Mouse (Mus musculus) MEL (cell line): ENCODE data around the gene Hhipl2. TPM values are rescaled to one million over a fixed set of nuclear protein-coding genes. Genes with fewer than 3 reads are reported as not detected.
"Not testable (repeated sequence)": the region's sequence is repeated elsewhere in the genome, so short reads cannot be mapped to it uniquely, and the experiment has no call there.

Experiments used
- DNase-seq: peaks from one replicate; pipeline ENCODE4 v3.0.0; 2011; ENCODE audit warnings: low read depth, low spot score
- H3K27ac ChIP-seq: 2 replicates; pipeline ENCODE4 v1.5.1; 2012; ENCODE audit warnings: low read depth, mild to moderate bottlenecking, control low read depth, low read length, moderate library complexity; ENCODE audit not compliant: control insufficient read depth
- H3K27me3 ChIP-seq, 2 experiments: fragments of 150-350 bp in 1 of 2; sonication (generic) in 1 of 2; 2 replicates each; pipeline ENCODE4 v1.6.1; 2012; ENCODE audit warnings: low read length in 2 of 2, mild to moderate bottlenecking in 2 of 2, improper control_type of control experiment in 1 of 2, moderate library complexity in 1 of 2; ENCODE audit not compliant: insufficient read depth in 2 of 2, control insufficient read depth in 1 of 2
- H3K36me3 ChIP-seq, 2 experiments: 2 replicates each; pipeline ENCODE4 v1.6.1; 2012 to 2014; ENCODE audit warnings: low read length in 2 of 2, improper control_type of control experiment in 1 of 2, inconsistent platforms in 1 of 2, mild to moderate bottlenecking in 1 of 2; ENCODE audit not compliant: insufficient read depth in 2 of 2, control insufficient read depth in 1 of 2
- H3K4me1 ChIP-seq, 2 experiments: fragments of 150-350 bp in 1 of 2; sonication (generic) in 1 of 2; 2 replicates each; pipeline ENCODE4 v1.6.1; 2012; ENCODE audit warnings: low read length in 2 of 2, improper control_type of control experiment in 1 of 2, mild to moderate bottlenecking in 1 of 2; ENCODE audit not compliant: insufficient read depth in 2 of 2, control insufficient read depth in 1 of 2
- H3K4me3 ChIP-seq, 2 experiments: fragments of 150-350 bp in 1 of 2; sonication (generic) in 1 of 2; 2 replicates each; pipeline ENCODE4 v1.5.1; 2012; ENCODE audit warnings: low read depth in 2 of 2, low read length in 2 of 2, mild to moderate bottlenecking in 2 of 2, moderate library complexity in 2 of 2, control low read depth in 1 of 2, improper control_type of control experiment in 1 of 2; ENCODE audit not compliant: control insufficient read depth in 1 of 2, insufficient read depth in 1 of 2
- H3K79me2 ChIP-seq: 2 replicates; pipeline ENCODE4 v1.6.1; 2012; ENCODE audit warnings: mild to moderate bottlenecking, low read length, moderate library complexity; ENCODE audit not compliant: control insufficient read depth, poor library complexity, insufficient read depth
- H3K9ac ChIP-seq: 2 replicates; pipeline ENCODE4 v1.6.1; 2012; ENCODE audit warnings: low read depth, mild to moderate bottlenecking, control low read depth, low read length, moderate library complexity; ENCODE audit not compliant: control insufficient read depth, poor library complexity, severe bottlenecking
- H3K9me3 ChIP-seq: fragments of 150-350 bp; sonication (generic); replicated peaks from 2 replicates; pipeline ENCODE4 v1.6.1; 2012; ENCODE audit warnings: mild to moderate bottlenecking, low read length, improper control_type of control experiment, moderate library complexity; ENCODE audit not compliant: insufficient read depth
- CHD1 ChIP-seq: IDR thresholded peaks from 2 replicates; pipeline ENCODE4 v1.6.1; 2012; ENCODE audit warnings: low read depth, mild to moderate bottlenecking, inconsistent platforms, low read length, improper control_type of control experiment
- CHD2 ChIP-seq: IDR thresholded peaks from 2 replicates; pipeline ENCODE4 v1.6.1; 2011; ENCODE audit warnings: low read length, improper control_type of control experiment
- E2F4 ChIP-seq: IDR thresholded peaks from 2 replicates; pipeline ENCODE4 v1.6.1; 2011; ENCODE audit warnings: low read depth, low read length, improper control_type of control experiment, borderline replicate concordance
- ELF1 ChIP-seq: IDR thresholded peaks from 2 replicates; pipeline ENCODE4 v1.6.1; 2014; ENCODE audit warnings: low read depth, mild to moderate bottlenecking, inconsistent platforms, low read length, improper control_type of control experiment, moderate library complexity
- GATA1 ChIP-seq: IDR thresholded peaks from 2 replicates; pipeline ENCODE4 v1.6.1; 2011; ENCODE audit warnings: low read depth, low read length, improper control_type of control experiment
- HCFC1 ChIP-seq: IDR thresholded peaks from 2 replicates; pipeline ENCODE4 v1.6.1; 2012; ENCODE audit warnings: low read depth, mild to moderate bottlenecking, inconsistent platforms, low read length, improper control_type of control experiment, moderate library complexity
- MAX ChIP-seq: IDR thresholded peaks from 2 replicates; pipeline ENCODE4 v1.6.1; 2011; ENCODE audit warnings: low read length, improper control_type of control experiment
- MAZ ChIP-seq: IDR thresholded peaks from 2 replicates; pipeline ENCODE4 v1.6.1; 2012; ENCODE audit warnings: low read depth, mild to moderate bottlenecking, inconsistent platforms, low read length, improper control_type of control experiment
- MYC ChIP-seq: IDR thresholded peaks from 2 replicates; pipeline ENCODE4 v1.6.1; 2011; ENCODE audit warnings: low read depth, mild to moderate bottlenecking, low read length, improper control_type of control experiment, moderate library complexity
- NELFE ChIP-seq: IDR thresholded peaks from 2 replicates; pipeline ENCODE4 v1.6.1; 2011; ENCODE audit warnings: low read depth, low read length, improper control_type of control experiment
- NRF1 ChIP-seq: IDR thresholded peaks from 2 replicates; pipeline ENCODE4 v1.6.1; 2014; ENCODE audit warnings: low read depth, mild to moderate bottlenecking, inconsistent platforms, low read length, improper control_type of control experiment, moderate library complexity; ENCODE audit not compliant: poor library complexity, insufficient read depth, severe bottlenecking
- POLR2A ChIP-seq, 2 experiments: IDR thresholded peaks; 2 replicates each; pipeline ENCODE4 v1.6.1; 2011 to 2012; ENCODE audit warnings: low read length in 2 of 2, mild to moderate bottlenecking in 2 of 2, control low read depth in 1 of 2, improper control_type of control experiment in 1 of 2, low read depth in 1 of 2, moderate library complexity in 1 of 2; ENCODE audit not compliant: control insufficient read depth in 1 of 2, insufficient read depth in 1 of 2, poor library complexity in 1 of 2
- POLR2AphosphoS5 ChIP-seq: IDR thresholded peaks from 2 replicates; pipeline ENCODE4 v1.6.1; 2012; ENCODE audit warnings: low read depth, borderline replicate concordance, mild to moderate bottlenecking, inconsistent platforms, low read length, moderate library complexity, mixed read lengths
- RAD21 ChIP-seq: IDR thresholded peaks from 2 replicates; pipeline ENCODE4 v1.6.1; 2011; ENCODE audit warnings: mild to moderate bottlenecking, low read depth, low read length, improper control_type of control experiment
- RCOR1 ChIP-seq: IDR thresholded peaks from 2 replicates; pipeline ENCODE4 v1.6.1; 2012; ENCODE audit warnings: low read depth, mild to moderate bottlenecking, inconsistent platforms, low read length, improper control_type of control experiment
- SMC3 ChIP-seq: IDR thresholded peaks from 2 replicates; pipeline ENCODE4 v1.6.1; 2011; ENCODE audit warnings: low read depth, low read length, improper control_type of control experiment
- TCF12 ChIP-seq: IDR thresholded peaks from 2 replicates; pipeline ENCODE4 v1.6.1; 2014; ENCODE audit warnings: low read depth, mild to moderate bottlenecking, inconsistent platforms, low read length, improper control_type of control experiment, moderate library complexity
- USF1 ChIP-seq: IDR thresholded peaks from 2 replicates; pipeline ENCODE4 v1.6.1; 2014; ENCODE audit warnings: low read depth, mild to moderate bottlenecking, inconsistent platforms, low read length, improper control_type of control experiment, moderate library complexity
- ZKSCAN1 ChIP-seq: IDR thresholded peaks from 2 replicates; pipeline ENCODE4 v1.6.1; 2012; ENCODE audit warnings: low read depth, mild to moderate bottlenecking, inconsistent platforms, low read length, improper control_type of control experiment, moderate library complexity
- ZNF384 ChIP-seq: IDR thresholded peaks from 2 replicates; pipeline ENCODE4 v1.6.1; 2012; ENCODE audit warnings: low read depth, mild to moderate bottlenecking, inconsistent platforms, low read length, improper control_type of control experiment
- polyA plus RNA-seq, 2 experiments: library from polyadenylated mRNA; stranded (reverse) in 1 of 2; unstranded in 1 of 2; fragments of >175 nt in 1 of 2; fragments of >200 nt in 1 of 2; gene quantifications; 2 replicates each; pipeline versions ENCODE4 v1.2.1 to v1.2.4; 2012; ENCODE audit warnings: low replicate concordance in 2 of 2, low read depth in 1 of 2; ENCODE audit not compliant: insufficient read length in 2 of 2, insufficient read depth in 1 of 2, missing spikeins in 1 of 2
- total RNA-seq: library from RNA; depleted of rRNA; stranded (reverse); fragments of 300-350 nt; gene quantifications from 2 replicates; pipeline ENCODE4 v1.2.3, GENCODE M21; 2012

Gene Hhipl2
- total and polyA plus RNA-seq, 3 experiments = 0.08 to 0.63 TPM; not detected in 1

DNA sequence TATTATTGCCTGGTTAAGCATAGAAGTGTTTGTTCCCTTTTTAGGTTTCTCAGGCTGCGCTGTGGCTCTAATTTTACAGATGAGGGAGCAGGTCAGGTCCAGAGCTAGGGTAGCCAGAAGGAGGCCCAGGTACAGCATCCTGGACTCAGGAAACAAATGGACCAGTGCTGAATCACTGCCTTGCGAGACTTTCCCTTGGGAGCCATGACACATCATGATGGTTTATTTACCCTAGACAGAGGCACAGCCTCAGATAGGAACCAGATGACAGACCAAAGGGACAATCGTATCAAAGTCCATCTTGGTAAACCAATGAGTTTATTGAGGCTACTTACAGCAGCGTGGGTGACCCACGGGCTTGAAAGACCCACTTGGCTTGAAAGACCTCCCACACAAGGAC, 36.2 kb upstream of the Hhipl2 start:
- H3K9ac ChIP-seq = no peak overlapping the region
- no peak for TF ChIP-seq NELFE
- no peak for TF ChIP-seq RAD21
- no peak for TF ChIP-seq GATA1
- no peak for TF ChIP-seq SMC3
- no peak for TF ChIP-seq CHD2
- TF ChIP-seq MAZ = no peak
- TF ChIP-seq HCFC1 = no peak
- no peak for TF ChIP-seq ZKSCAN1
- no peak for TF ChIP-seq USF1
- TF ChIP-seq ZNF384 = no peak
- TF ChIP-seq ELF1 = no peak
- TF ChIP-seq POLR2AphosphoS5 = no peak
- H3K79me2 ChIP-seq = no peaks in the 10 kb centered on the region
- no peak overlapping the region for H3K4me3 ChIP-seq
- H3K27me3 ChIP-seq = peaks cover 2 to 15% of the 10 kb centered on the region in 2 experiments
- DNase-seq = no peak
- no peaks in the 10 kb centered on the region for H3K9me3 ChIP-seq
- 0 out of 4 replicates have a peak, but pooled peaks cover 0 to 9% of the 10 kb centered on the region in 2 experiments for H3K4me1 ChIP-seq
- no peaks in the 10 kb centered on the region; a peak in 1 of 4 replicates for H3K36me3 ChIP-seq
- H3K27ac ChIP-seq = no peak overlapping the region

DNA sequence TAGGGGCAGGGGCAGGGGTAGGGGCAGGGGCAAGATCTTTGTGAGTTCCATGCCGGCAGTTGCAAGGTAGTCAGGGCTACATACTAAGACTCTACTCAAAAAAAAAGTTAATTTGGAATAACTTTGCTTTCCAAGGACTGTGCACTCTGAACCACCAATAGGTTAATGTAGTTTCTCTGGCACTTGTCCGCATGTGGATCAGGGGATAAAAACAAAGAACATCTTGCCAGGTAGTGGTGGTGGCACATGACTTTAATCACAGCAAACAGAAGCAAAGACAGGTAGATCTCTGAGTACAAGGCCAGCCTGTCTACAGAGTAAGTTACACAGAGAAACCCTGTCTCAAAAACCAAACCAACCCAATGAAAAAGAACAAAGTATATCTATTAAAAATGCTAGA, 35.4 kb upstream of the Hhipl2 start:
- Histone ChIP-seq H3K27ac (no peak overlapping the region), H3K4me3 (no peak overlapping the region), H3K79me2 (no peaks in the 10 kb centered on the region), H3K9me3 (no peaks in the 10 kb centered on the region), H3K27me3 (peaks cover 2 to 15% of the 10 kb centered on the region in 2 experiments), H3K9ac (no peak overlapping the region), H3K36me3 (no peaks in the 10 kb centered on the region; a peak in 1 of 4 replicates), H3K4me1 (0 out of 4 replicates have a peak, but pooled peaks cover 0 to 9% of the 10 kb centered on the region in 2 experiments)
- DNase-seq = no peak
- TF ChIP-seq RAD21 (no peak), POLR2A (IDR thresholded peaks at IDR 0.05; ENCODE audit: control insufficient read depth in 1 of 2, insufficient read depth in 1 of 2, low read depth in 1 of 2, low read length in 2 of 2, poor library complexity in 1 of 2) (no peak), HCFC1 (no peak), RCOR1 (no peak), NRF1 (no peak), MAX (no peak), POLR2AphosphoS5 (no peak), CHD1 (no peak), MYC (no peak), E2F4 (no peak), TCF12 (no peak)

DNA sequence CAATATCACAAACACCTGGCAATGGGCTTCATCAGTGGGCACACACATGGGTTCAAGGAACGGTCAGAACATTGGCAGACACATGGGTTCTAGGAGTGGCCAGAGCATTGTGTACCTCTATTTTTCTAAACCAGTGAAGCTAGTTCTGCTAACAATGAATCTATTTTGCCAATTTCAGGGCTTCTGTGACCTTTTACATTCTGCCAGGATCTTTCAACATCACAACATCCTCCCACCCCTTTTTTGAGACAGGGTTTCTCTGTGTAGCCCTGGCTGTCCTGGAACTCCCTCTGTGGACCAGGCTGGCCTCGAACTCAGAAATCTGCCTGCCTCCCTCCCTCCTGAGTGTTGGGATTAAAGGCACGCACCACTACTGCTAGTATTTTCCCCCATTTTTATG, 30.6 kb upstream of the Hhipl2 start:
- H3K27me3 ChIP-seq, H3K9ac ChIP-seq, H3K4me1 ChIP-seq, H3K9me3 ChIP-seq, H3K27ac ChIP-seq, H3K4me3 ChIP-seq, DNase-seq: not testable (repeated sequence)
- H3K79me2 ChIP-seq = peaks cover 18% of the 10 kb centered on the region
- H3K36me3 ChIP-seq = peaks cover 0 to 11% of the 10 kb centered on the region in 2 experiments; a peak in 2 of 4 replicates
